Mouse (Mus musculus) lung, adult 2 months (tissue): ENCODE measurements around the gene Methig1.

Source experiments
- CTCF ChIP-seq: fragments of 200-500 bp; IDR thresholded peaks from 2 replicates; pipeline ENCODE4 v1.5.1; 2011; ENCODE audit warnings: mild to moderate bottlenecking, low read length, control low read depth; ENCODE audit not compliant: insufficient read depth
- POLR2A ChIP-seq: fragments of 200-500 bp; IDR thresholded peaks from 2 replicates; pipeline ENCODE4 v1.6.1; 2011; ENCODE audit warnings: low read depth, mild to moderate bottlenecking, control low read depth, low read length, borderline replicate concordance; ENCODE audit errors: extremely low read depth

GRCm38 (mm10) chr15:100380104-100380503 lies 27.2 kb downstream of the Methig1 start:
- TF ChIP-seq POLR2A (no peak), CTCF (no peak)
